Mouse (Mus musculus): ENCODE data around the gene Slc39a10. TPM values are rescaled to one million over a fixed set of nuclear protein-coding genes. Genes with fewer than 3 reads are reported as not detected.

Gene Slc39a10
- total RNA-seq, 2 experiments from 2014 or later: 90.9 to 108 TPM

DNA sequence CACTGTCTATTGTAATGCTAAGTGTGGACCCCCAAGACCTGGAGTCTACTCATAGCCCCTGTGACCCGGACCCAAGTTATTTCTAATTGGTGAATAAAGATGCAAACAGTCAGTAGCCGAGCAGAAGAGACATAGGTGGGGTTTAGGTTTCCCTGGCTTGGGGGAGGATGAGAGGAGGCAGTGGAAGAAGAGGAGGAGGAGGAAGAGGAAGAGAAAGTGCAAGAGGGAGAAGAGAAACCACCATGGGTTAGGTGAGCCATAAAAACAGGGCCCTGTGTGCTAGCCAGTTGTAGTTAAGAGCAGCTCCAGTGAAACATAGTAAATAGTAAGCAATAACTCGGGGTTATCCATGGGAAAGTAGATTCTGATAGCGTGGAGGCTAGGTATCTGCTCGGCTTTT lies 34.1 kb downstream of the Slc39a10 start:
- H3K27ac ChIP-seq: no peak overlapping the region
- no peak for DNase-seq (ENCODE audit: low spot score in 2 of 2)
- H3K4me3 ChIP-seq: no peak overlapping the region
- TF ChIP-seq CTCF (conservative IDR thresholded peaks at IDR 0.05): no peak

DNA sequence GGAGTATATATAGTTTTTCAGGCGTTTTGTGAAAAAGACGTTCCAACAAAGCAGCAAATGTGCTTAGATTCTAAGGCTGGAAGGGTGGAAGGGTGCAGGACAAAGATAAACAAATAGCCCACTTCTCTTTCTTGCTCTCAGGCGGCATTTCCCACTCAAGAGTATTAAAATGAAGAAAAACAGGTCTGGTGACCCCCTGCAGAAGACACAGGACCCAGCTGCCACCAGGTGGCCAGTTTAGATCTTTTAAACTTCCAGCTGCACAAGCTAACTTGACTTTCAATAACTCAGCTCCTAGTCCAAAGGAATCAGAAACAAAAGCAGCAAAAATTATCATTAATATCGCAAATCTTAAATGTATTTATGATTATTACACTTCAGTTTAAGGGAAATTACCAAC lies 36.2 kb downstream of the Slc39a10 start:
- no peak overlapping the region for H3K27ac ChIP-seq
- no peak for DNase-seq (ENCODE audit: low spot score in 2 of 2)
- peak; percentile 23; the same call in 1 of the 2 replicates for TF ChIP-seq CTCF (conservative IDR thresholded peaks at IDR 0.05)

DNA sequence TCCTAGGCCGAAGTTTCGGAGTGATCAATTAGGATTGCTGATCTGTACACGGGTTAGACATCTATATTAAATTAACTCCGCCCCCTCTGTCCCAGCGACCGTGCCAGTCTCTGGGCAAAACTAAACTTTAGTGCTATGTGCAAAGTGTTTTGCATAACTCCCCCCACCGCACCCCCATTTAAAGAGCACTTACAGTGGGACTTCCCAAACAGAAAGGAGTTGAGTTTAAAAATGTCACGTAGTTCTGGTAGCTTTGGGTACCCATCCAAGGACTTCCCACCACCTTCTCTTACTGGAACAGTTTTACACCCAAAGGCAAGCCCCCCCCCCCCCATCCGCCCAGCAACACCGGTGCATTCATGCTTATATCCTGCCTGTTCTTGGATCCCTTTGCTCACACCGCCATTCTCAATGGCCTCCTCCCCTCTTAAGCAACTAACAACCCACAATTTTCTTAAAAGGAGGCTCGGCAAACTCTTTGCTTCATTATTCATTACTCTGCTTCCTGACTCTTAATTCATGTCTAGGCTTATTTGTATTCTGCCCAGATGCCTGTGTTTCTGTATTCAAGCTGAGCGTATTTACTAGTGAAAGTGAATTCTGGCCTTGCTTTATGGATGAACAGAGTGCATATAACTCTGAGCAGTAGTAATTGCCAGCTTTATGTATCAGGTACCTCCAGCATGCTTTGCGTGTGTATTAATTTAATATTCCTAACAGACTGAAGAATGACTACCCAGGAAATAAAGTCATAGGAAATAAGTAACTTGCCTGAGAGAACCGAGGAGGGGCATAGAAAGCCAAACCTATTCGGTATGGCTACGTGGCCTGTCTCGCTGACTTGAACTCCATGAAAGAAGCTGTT lies 38.4 kb downstream of the Slc39a10 start:
- peak in 1 of 2 experiments; percentile 35 for DNase-seq (ENCODE audit: low spot score in 2 of 2)
- H3K4me3 ChIP-seq: peak overlapping the region; percentile 70
- no peak for TF ChIP-seq CTCF (conservative IDR thresholded peaks at IDR 0.05)
- H3K27ac ChIP-seq: peak overlapping the region; percentile 100

More for the DNA sequence above, 36.2 kb downstream of the Slc39a10 start:
- no peak overlapping the region for H3K4me3 ChIP-seq

DNA sequence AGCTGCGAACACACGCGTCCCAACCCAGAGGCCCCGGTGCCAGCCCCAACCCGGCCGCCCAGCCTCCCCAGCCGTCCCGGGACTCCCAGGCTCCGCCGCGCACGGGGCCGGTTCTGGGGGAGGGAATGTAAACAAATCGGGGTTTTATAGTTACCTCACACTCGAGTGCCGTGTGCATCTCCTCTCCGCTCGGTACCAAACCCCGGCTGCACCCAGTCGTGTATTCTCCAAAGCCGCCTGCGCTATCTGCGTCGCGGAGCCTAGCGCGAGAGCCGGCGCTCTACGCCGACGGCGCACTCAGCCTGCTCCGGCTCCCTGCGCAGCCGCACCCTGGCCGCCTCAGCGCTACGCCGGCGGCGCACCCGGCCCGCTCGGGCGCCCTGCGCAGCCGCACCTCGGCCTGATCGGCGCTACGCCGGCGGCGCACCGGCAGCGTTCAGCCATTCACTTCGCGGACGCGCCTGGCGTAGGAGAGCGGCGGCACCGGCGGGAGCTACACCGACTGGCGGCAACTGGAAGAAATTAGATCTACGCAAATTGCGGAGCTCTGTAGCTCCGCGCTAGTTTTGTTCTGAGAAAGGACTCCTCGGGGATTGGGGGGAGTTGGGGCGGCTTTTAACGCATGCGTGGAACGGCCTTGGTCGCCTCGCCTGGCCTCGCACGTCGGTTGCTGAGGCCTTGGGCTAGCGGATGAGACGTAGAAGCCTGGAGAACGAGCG lies 39.2 kb downstream of the Slc39a10 start:
- Histone ChIP-seq H3K27ac (peak overlapping the region; percentile 100), H3K4me3 (peak overlapping the region; percentile 76)
- peak; percentile 96 to 97 for DNase-seq (ENCODE audit: low spot score in 2 of 2)
- peak; percentile 26 for TF ChIP-seq CTCF (conservative IDR thresholded peaks at IDR 0.05)

DNA sequence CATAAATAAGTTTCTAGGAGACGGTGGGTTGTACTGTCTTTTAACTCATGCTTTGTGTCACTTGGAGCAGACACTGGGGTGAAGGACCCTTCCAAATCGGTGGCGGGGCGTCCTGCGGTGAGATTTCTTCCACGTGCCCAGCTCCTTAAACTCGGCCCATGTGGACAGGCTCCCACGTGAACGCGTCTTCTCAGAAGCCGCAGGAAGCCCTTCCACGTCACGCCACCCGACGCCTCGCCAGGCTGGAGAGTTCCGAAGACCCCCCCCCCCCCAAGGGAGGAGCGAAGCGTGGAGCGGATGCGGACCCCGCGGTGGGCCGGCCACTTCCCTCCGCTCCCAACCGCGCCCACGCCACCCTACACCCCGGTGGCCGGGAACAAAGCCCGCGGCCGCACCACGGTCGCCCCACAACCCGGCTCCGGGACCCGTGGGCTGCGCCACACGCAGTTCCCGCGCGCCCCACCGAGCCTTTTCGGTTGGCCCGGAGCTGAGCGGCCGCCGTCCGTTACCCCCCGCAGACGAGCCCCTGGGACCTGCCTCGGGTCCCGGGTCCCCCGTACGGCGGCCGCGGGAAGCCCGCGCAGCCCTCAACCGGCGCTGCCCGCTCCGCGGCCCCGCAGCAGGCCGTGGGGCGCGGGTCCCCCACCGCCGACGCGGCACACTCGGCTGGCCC lies 39.9 kb downstream of the Slc39a10 start:
- no peak for TF ChIP-seq CTCF (conservative IDR thresholded peaks at IDR 0.05)
- Histone ChIP-seq H3K4me3 (peak overlapping the region; percentile 76), H3K27ac (peak overlapping the region; percentile 100)
- DNase-seq (ENCODE audit: low spot score in 2 of 2): peak; percentile 64 to 68

DNA sequence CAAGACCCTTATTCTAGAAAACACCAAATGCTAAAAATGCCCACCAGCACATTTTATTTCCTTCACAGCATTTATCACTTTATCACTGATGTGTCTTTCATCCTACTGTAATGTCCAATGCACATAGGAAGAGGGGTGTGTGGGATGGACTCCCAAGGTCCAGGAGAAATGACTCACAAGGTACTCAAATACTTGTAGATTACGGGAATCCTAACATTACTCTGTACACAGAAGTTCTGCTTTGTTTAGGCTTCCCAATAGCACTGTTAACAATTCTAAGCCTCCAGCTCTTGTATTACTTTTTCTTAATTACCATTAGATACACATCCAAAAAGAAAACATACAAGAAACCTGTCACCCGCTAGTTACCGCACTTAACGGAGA lies 40.4 kb downstream of the Slc39a10 start:
- no peak for DNase-seq (ENCODE audit: low spot score in 2 of 2)
- H3K27ac ChIP-seq: peak overlapping the region; percentile 100
- H3K4me3 ChIP-seq: peak overlapping the region; percentile 76
- TF ChIP-seq CTCF (conservative IDR thresholded peaks at IDR 0.05): no peak

DNA sequence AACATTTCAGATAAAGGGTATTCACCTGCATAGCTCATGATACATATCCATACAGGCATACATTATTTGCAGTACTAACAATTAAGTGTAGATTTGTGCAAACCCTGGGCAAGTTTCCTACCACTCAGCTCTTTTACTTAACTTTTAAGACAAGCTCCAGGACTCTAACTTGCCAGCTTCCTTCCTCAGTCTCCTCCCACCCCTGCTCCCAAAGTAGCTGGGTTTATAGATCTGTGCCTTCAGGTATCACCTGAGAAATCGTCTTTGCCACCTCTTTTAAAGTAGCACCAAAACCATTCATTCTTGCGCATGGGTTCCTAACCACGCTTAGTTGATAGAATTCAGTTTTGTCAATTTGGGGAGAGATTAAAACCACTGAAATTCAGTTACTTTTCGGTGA lies 41.1 kb downstream of the Slc39a10 start:
- H3K4me3 ChIP-seq: peak overlapping the region; percentile 76
- no peak for DNase-seq (ENCODE audit: low spot score in 2 of 2)
- TF ChIP-seq CTCF (conservative IDR thresholded peaks at IDR 0.05): no peak

DNA sequence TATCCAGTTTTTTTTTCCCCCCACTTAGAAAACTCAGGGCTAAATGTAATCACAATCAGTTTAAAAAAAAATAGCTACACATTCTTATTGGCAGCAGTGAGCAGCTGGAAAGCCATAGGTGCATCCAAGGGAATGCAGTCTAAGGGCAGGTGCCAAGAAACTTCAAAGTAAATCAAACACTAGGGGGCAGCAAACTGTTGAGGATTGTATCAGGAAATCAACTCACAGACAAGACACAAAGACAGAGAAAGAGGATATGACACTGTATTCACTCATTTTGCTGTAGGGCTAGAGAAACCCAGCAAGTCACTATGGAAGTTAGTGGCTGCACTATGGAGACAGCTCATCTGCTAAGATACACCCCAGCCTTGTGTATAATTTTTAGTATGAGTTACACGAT lies 42.9 kb downstream of the Slc39a10 start:
- TF ChIP-seq CTCF (conservative IDR thresholded peaks at IDR 0.05): peak; percentile 89
- Histone ChIP-seq H3K27ac (peak overlapping the region; percentile 24), H3K4me3 (no peak overlapping the region)
- peak; percentile 77 to 83 for DNase-seq (ENCODE audit: low spot score in 2 of 2)

More for the DNA sequence above, 41.1 kb downstream of the Slc39a10 start:
- H3K27ac ChIP-seq: peak overlapping the region; percentile 100; the same call in 1 of the 2 replicates

DNA sequence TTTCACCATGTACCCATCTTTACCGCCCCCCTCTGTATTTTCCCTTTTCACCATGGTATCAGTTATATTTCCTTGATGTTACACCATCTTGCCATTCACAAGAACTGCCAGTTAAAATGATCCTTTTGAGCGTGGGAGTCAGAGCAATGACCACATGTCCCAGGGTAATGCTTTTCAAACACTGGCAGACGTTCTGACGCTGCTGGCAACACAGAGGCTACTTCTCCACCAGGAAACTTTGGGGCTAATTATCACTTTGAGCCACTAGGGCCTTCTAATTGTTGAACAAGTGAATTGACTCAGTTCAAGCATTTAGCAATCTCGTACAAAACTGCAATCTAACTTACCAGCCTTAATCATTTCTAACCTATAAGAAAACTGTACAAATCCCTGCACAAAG lies 47.4 kb downstream of the Slc39a10 start:
- peak; percentile 38 for TF ChIP-seq CTCF (conservative IDR thresholded peaks at IDR 0.05)
- Histone ChIP-seq H3K4me3 (no peak overlapping the region), H3K27ac (no peak overlapping the region)
- DNase-seq (ENCODE audit: low spot score in 2 of 2): no peak

DNA sequence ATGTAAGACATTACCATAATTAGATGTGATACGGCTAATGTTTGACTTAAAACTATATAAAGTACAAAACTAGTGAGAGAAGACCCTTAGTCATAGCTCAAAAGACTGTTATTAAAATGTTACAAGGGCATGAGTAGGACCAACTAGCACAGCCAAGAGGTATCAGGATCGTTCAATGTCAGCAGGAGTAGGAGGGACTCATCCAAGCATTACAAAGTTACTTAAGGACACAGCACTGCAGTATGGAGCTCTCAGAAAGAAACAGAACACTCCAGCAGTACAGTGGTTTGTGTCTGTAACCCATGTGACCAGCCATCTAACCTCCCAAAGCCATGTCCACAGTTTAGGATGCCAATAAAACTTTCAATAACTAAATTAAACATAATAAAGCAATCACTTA lies 48.4 kb downstream of the Slc39a10 start:
- no peak for TF ChIP-seq CTCF (conservative IDR thresholded peaks at IDR 0.05)
- H3K4me3 ChIP-seq: no peak overlapping the region
- no peak overlapping the region for H3K27ac ChIP-seq
- DNase-seq (ENCODE audit: low spot score in 2 of 2): no peak

DNA sequence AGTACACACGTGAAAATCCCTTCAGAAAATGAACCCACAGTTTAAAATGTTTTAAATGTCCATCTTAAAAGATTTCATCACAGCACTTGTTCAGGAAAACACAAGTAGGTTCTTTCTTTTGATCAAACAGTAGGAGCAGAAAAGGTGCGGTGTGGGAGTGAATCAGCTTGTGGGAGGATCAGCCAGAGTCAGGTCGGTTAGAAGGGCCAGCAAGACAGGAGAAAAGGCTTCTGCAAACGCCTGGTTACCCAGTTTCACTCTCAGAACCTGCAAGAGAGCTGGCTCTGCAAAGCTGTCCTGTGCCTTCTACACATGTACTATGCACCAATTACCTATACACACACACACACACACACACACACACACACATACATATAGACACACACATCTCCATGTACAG lies 49.2 kb downstream of the Slc39a10 start:
- H3K4me3 ChIP-seq: no peak overlapping the region
- no peak overlapping the region for H3K27ac ChIP-seq
- no peak for TF ChIP-seq CTCF (conservative IDR thresholded peaks at IDR 0.05)

DNA sequence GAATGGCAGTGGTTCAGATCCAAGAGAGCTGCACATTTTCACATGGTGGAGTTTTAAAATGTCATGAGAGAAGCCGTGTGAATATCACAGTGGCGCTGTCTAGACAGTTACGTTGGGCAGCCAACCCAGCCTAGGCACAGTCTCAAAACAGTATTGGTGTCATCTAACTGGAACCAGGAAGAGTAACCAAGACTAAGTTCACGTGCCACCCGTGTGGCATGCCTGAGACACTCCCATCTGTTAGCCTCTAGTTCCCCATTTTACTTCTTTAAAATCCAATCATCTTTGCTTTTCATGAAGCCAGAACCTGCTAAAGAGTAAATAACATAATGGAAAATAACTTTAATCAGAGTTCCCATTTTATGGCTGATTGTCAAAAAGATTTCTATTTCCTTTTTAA lies 60.7 kb downstream of the Slc39a10 start:
- TF ChIP-seq CTCF (conservative IDR thresholded peaks at IDR 0.05): no peak
- DNase-seq (ENCODE audit: low spot score in 2 of 2): no peak
- Histone ChIP-seq H3K27ac (no peak overlapping the region), H3K4me3 (no peak overlapping the region)

More for the DNA sequence above, 49.2 kb downstream of the Slc39a10 start:
- DNase-seq (ENCODE audit: low spot score in 2 of 2): no peak

Data from layer of hippocampus, adult 2 months (tissue).